Mouse (Mus musculus) MN1 (cell line): ENCODE data around the gene Pkd1l2.

Experiments used
- DNase-seq: peaks from one replicate; pipeline ENCODE4 v3.0.0-alpha.2; 2016; ENCODE audit warnings: low spot score

The Pkd1l2 gene

DNA sequence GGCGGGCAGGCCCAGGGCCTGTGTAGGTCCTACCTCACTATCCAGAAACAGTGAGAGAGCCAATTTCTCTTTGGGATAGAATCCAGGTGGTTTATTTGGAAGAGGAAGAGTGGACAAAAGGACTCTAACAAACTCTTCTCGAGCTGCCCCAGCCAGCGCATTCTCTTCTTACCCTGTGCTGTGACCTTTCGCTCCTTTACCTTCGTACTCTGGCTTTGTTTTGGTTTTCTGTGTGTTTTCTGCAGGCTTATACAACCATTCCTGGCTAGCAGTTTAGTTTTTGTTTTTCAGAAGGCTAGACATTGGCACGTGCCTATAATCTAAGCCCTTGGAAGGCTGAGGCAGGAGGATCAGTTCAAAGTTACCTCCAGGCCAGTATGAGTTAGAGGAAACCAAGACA lies 112.7 kb downstream of the Pkd1l2 start:
- DNase-seq: no peak

DNA sequence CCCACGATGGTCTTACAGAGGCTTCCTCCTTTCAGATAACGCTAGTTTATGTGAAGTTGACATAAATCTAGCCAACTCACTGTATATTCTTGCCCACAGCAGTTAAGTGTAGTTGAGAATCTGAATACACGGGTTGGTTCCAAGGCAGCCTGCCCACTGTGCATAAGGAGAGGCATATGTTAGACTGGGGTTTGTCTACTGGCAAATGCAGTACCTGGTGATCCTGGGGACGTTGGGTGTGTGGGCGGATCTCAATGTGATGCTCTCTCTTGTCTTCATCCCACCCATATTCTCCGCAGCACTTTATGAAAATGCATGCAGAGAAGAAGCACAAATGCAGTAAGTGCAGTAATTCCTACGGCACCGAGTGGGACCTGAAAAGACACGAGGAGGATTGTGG lies 127.8 kb downstream of the Pkd1l2 start:
- no peak for DNase-seq

DNA sequence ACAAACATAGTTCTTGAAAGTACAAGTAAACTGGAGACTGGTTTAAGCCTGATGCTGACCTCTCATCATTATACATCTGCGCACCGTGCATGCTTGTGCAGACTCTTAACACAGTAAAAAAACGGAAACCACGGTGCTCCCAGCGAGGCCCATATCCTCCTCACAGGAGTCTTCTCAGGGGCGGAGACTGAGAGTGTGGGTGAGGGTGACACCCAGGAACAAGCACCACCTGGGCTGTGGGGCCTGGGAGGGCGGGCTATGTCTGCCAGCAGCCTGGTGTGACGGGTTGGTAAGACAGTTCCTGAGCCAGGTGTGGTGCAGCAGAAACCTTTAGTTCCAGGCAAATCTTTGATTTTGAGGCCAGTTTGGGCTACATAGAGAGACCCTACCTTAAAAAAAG lies 129.8 kb downstream of the Pkd1l2 start:
- DNase-seq: no peak

DNA sequence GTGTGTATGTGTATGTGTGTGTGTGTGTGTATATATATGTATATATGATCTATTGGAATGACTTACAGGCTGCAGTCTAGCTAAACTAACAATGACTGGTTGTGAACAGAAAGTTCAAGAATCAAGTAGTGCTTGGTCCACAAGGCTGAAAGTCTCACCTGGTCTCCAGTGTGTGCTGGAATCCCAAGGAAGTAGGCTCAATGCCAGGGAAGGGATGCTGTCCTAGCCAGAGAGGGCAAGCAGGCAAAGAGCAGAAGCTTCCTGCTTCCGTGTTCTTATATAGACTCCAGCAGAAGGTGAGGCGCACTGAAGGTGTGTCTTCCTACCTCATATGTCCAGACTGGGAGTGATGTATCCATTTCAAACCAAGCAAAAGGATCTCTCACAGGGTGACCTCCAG lies 130.5 kb downstream of the Pkd1l2 start:
- no peak for DNase-seq

DNA sequence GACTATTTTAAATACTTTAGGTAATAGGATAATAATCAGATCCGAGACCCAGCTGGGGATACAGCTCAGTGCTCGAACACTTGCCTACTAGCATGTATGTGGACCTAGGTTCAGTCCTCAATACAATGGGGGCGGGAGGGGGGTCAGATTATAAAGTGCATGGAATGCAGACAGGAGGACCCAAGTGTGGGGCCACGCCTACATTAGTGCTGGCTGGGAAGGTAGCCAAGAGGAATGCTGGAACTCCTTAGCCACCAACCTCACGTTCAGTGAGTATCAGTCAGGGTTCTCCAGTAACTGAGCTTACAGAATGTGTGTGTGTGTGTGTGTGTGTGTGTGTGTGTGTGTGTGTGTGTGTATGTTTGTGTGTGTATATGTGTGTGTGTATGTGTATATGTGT lies 130.9 kb downstream of the Pkd1l2 start:
- DNase-seq: no peak

DNA sequence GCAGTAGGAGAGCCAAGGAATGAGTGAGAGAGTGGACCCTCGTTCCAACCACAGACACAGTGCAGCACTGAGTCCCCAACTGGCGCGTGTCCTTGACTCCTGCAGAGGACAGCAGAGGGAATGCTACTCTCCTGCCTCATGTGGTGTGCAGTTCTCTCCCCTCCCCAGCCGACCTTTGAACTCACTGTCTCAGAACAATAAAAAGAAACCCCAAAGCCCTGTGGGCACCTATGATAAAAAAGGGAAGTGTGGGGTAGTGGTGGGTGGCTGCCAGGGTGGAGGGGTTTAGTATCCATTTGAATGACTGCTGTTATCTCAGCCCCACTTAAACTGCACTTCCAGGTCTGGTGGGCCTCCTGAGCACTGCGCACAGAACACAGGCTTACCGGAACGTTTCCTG lies 134.7 kb downstream of the Pkd1l2 start:
- DNase-seq: no peak

DNA sequence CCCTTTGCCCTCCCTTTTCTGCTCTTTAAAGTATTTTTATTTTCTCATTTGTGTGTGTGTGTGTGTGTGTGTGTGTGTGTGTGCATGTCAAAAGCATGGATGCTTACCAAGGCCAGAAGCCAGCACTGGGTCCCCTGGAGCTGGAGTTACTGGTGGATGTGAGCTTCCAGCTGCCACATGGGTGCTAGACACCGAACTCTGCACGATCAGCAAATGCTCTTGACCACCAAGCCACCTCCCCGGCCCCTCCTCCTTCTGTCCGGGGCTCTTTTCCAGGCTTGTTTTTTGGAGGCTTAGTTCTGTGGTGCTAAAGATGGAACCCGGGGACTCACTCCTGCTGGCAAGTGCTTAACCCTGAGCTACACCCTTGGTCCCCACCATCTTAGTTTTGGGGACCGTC lies 135.4 kb downstream of the Pkd1l2 start:
- no peak for DNase-seq

DNA sequence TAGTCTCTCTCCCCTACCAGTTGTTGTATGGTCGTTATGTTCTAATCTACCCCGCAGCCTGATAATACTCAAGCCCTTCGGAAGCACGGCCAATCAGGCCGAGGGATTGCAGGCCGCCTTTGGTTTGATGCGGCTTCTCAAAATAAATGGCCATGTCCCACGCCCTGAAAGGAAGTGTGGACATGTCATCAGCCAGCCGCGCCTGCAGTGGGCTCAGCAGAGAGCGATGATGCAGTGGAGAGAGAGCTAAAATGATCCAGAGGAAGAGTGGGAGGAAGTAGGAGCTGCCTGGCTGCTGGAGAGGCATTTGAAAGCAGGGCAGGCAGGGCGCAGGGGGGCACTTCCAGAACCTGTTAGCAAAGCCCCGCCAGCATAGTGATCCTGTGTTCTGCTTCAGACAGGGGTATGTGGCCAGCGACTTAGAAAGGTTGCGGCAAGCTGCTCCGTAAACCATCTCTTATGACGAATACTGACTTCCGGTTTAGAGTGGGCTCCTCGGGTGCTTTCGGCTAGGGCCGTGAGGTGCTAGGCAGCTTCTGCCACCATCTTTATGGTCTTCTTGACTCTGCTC lies 135.9 kb downstream of the Pkd1l2 start:
- no peak for DNase-seq
